30 mouse cellular contexts compared by ENCODE assay signal in genomic region chr16:8223625-8224300, GRCm38 (mm10).
DNase-seq lines count a peak whose midpoint lies in the region; ATAC-seq lines count a peak whose summit lies in the region.
"Had no signal": no experiment of that assay in that cellular context is flagged by ENCODE, and none has a peak within 500 bp of the region (broad histone marks: within the 10 kb centered on the region; RNA-seq: fewer than 3 reads in every experiment).

No protein-coding gene starts in this region.

- no peak for DNase-seq in kidney, postnatal 36 days
- DNase-seq in kidney, postnatal 4 days, result peak; percentile 16 to 41
- DNase-seq in kidney, adult 11 months, result no peak
- peak; percentile 68 for DNase-seq in limb, embryonic 11.5 days (ENCODE audit: low spot score)
- DNase-seq in cerebellum, adult 9-11 months, result no peak
- DNase-seq: adrenal gland, postnatal 25 days; B cell, adult 2 months; cerebellum, adult 11-12 months; cerebellum, postnatal 14 days; forebrain, postnatal 0 days; gastrocnemius, postnatal 14 days; heart, postnatal 36 days; right cerebral cortex, postnatal 4 days; thymus, adult 18-20 months; thymus, postnatal 25 days had no signal

- no peaks in the 10 kb centered on the region for H3K36me3 ChIP-seq in kidney, embryonic 15.5 days
- no peaks in the 10 kb centered on the region for H3K36me3 ChIP-seq in limb, embryonic 11.5 days (ENCODE audit: control insufficient read depth, insufficient read depth, low read length)
- H3K36me3 ChIP-seq: forebrain, embryonic 12.5 days; heart, embryonic 10.5 days; heart, embryonic 15.5 days; hindbrain, embryonic 12.5 days; liver, embryonic 15.5 days; lung, embryonic 15.5 days; neural tube, embryonic 13.5 days had no signal

- H3K27ac ChIP-seq in kidney, embryonic 15.5 days, result 0 out of 2 replicates have a peak overlapping the region, but pooled peaks have one; percentile 13
- 0 out of 2 replicates have a peak overlapping the region, but pooled peaks have one; percentile 6 for H3K27ac ChIP-seq in limb, embryonic 11.5 days (replicated peaks; ENCODE audit: low read depth, low read length)
- H3K27ac ChIP-seq: forebrain, embryonic 12.5 days; heart, embryonic 10.5 days; heart, embryonic 15.5 days; hindbrain, embryonic 12.5 days; hindbrain, postnatal 0 days; layer of hippocampus, adult 2 months; liver, embryonic 15.5 days; lung, embryonic 15.5 days; neural tube, embryonic 13.5 days; stomach, postnatal 0 days had no signal

- no peaks in the 10 kb centered on the region for H3K9me3 ChIP-seq in kidney, embryonic 15.5 days (replicated peaks)
- H3K9me3 ChIP-seq in limb, embryonic 11.5 days (ENCODE audit: control insufficient read depth, low read length), result no peaks in the 10 kb centered on the region
- H3K9me3 ChIP-seq: hindbrain, embryonic 12.5 days; liver, embryonic 15.5 days; lung, embryonic 15.5 days; neural tube, embryonic 13.5 days had no signal

- H3K4me3 ChIP-seq in kidney, embryonic 15.5 days (replicated peaks), result no peak overlapping the region
- no peak overlapping the region for H3K4me3 ChIP-seq in limb, embryonic 11.5 days (ENCODE audit: low read depth, low read length)
- H3K4me3 ChIP-seq: erythroblast, embryonic 14.5 days; forebrain, embryonic 12.5 days; heart, embryonic 10.5 days; heart, embryonic 15.5 days; hindbrain, embryonic 12.5 days; layer of hippocampus, adult 2 months; liver, embryonic 15.5 days; lung, embryonic 15.5 days; neural tube, embryonic 13.5 days had no signal

- H3K4me2 ChIP-seq in kidney, embryonic 15.5 days, result no peak overlapping the region
- no peak overlapping the region for H3K4me2 ChIP-seq in limb, embryonic 11.5 days (ENCODE audit: low read depth, severe bottlenecking)
- H3K4me2 ChIP-seq: forebrain, embryonic 12.5 days; heart, embryonic 15.5 days; hindbrain, embryonic 12.5 days; liver, embryonic 15.5 days; lung, embryonic 15.5 days; midbrain, embryonic 11.5 days; neural tube, embryonic 13.5 days had no signal

- no peak overlapping the region for H3K9ac ChIP-seq in kidney, embryonic 15.5 days
- no peak overlapping the region for H3K9ac ChIP-seq in limb, embryonic 11.5 days (ENCODE audit: low read length)
- H3K9ac ChIP-seq: forebrain, embryonic 12.5 days; forebrain, postnatal 0 days; heart, embryonic 15.5 days; hindbrain, embryonic 12.5 days; liver, embryonic 15.5 days; lung, embryonic 15.5 days; neural tube, embryonic 13.5 days had no signal

- WGBS in kidney, embryonic 15.5 days, result 18% methylated on average over 10 of the region's 10 CpGs
- WGBS in limb, embryonic 11.5 days, result 14% methylated on average over 10 of the region's 10 CpGs

- H3K27me3 ChIP-seq in kidney, embryonic 15.5 days, result no peaks in the 10 kb centered on the region
- H3K27me3 ChIP-seq in limb, embryonic 11.5 days (ENCODE audit: control insufficient read depth, insufficient read depth, low read length), result no peaks in the 10 kb centered on the region
- H3K27me3 ChIP-seq: forebrain, embryonic 12.5 days; heart, embryonic 15.5 days; hindbrain, embryonic 12.5 days; liver, embryonic 15.5 days; lung, embryonic 15.5 days; neural tube, embryonic 13.5 days had no signal

- H3K4me1 ChIP-seq in kidney, embryonic 15.5 days, result no peaks in the 10 kb centered on the region
- H3K4me1 ChIP-seq in limb, embryonic 11.5 days (ENCODE audit: control insufficient read depth, insufficient read depth, low read length), result peaks cover 5% of the 10 kb centered on the region; the same call in 1 of the 2 replicates
- H3K4me1 ChIP-seq: forebrain, embryonic 12.5 days; hindbrain, embryonic 12.5 days; liver, embryonic 15.5 days; lung, embryonic 15.5 days had no signal

- peak; percentile 58; the same call in 1 of the 2 replicates for ATAC-seq in kidney, embryonic 15.5 days (replicated peaks; ENCODE audit: low FRiP score)
- peak; percentile 86 for ATAC-seq in limb, embryonic 11.5 days (ENCODE audit: insufficient number of reproducible peaks, low FRiP score, low TSS enrichment, low read depth)
- ATAC-seq in erythroid progenitor cell, adult 5-6 weeks (replicated peaks; ENCODE audit: low FRiP score, poor library complexity, severe bottlenecking), result no peak
- ATAC-seq: forebrain, postnatal 0 days; hindbrain, postnatal 0 days; intestine, embryonic 16.5 days had no signal

Comparison
In these comparisons a context has a peak if more than half of its experiments do, and no peak if none do; other contexts are left out.
1. DNase-seq: peak in kidney, postnatal 4 days (2 of 2) and limb, embryonic 11.5 days (single experiment); none in kidney, postnatal 36 days (0 of 2), kidney, adult 11 months (single experiment) and cerebellum, adult 9-11 months (single experiment).